8 mouse cellular contexts compared by ENCODE assay signal in the genomic region with DNA sequence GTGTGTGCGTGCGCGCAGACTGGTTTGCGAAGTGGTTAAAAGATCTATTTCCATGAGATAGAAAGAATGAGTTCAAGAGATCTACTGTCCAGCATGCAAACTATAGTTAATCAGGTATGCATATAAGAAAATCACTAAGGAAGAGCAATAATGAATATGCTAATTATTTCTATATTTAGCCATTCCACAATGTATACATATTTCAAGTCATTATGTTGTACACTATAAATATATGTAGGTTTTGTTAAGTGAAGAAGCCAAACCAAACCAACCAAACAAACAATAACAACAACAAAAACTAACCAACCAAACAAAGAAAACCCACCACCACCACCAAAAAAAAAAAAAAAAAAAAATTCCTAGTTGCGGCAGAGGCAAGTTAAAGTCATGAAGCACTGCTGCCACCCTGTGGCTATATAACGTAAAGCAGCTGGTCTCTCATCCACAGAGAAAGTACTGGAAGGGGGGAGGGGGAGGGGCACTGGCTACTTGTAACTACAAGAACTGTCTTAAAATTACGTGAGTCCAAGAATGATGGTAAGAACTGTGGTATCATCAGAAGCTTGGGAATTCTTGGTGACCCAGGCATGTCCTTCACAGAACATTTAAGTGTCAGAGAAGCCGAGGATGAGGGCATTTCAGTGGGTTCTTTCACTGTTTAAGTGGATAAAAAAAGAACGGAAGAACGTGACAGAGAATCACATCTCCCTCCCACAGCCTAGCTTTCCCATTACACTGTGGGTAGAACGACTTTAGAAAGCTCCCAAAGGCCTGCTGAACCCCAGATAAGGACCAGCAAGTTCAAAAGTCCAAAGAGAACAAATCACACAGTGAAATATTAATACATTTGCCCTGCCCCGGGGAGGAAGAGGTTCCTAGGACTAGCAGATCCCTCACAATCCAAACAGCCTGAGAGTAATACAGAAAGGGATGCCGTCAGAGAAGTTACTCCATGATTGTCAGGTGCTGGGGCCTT. TPM values are rescaled to one million over a fixed set of nuclear protein-coding genes. Genes with fewer than 3 reads are reported as not detected.
DNase-seq lines count a peak whose midpoint lies in the region; ATAC-seq lines count a peak whose summit lies in the region.
"Had no signal": no experiment of that assay in that cellular context is flagged by ENCODE, and none has a peak within 500 bp of the region (broad histone marks: within the 10 kb centered on the region; RNA-seq: fewer than 3 reads in every experiment).

No protein-coding gene starts in this region.

- DNase-seq in WW6 (ENCODE audit: low read depth, low spot score), result peak; percentile 55
- peak; percentile 51 for DNase-seq in cerebellum, adult 8-10 months
- DNase-seq in frontal cortex, postnatal 10 days (ENCODE audit: low spot score in 2 of 2), result peak; percentile 65 to 83
- DNase-seq in left cerebral cortex, adult 18-20 months (ENCODE audit: low spot score in 2 of 2), result peak; percentile 79 to 80
- DNase-seq in mesoderm, embryonic 11.5 days (ENCODE audit: low read depth, low spot score), result peak; percentile 91
- peak; percentile 62 for DNase-seq in right cerebral cortex, postnatal 25 days

- no peak overlapping the region for H3K27ac ChIP-seq in hindbrain, embryonic 15.5 days (replicated peaks)

- no peaks in the 10 kb centered on the region for H3K36me3 ChIP-seq in hindbrain, embryonic 15.5 days

- H3K9me3 ChIP-seq in hindbrain, embryonic 15.5 days, result no peaks in the 10 kb centered on the region

- WGBS in hindbrain, embryonic 15.5 days, result 56% methylated on average over 13 of the region's 13 CpGs

- H3K4me1 ChIP-seq in hindbrain, embryonic 15.5 days (replicated peaks), result no peaks in the 10 kb centered on the region

- no peaks in the 10 kb centered on the region for H3K27me3 ChIP-seq in hindbrain, embryonic 15.5 days

- H3K9ac ChIP-seq in hindbrain, embryonic 15.5 days, result no peak overlapping the region

- 0 out of 2 replicates have a peak, but pooled peaks have one; percentile 27 for ATAC-seq in hindbrain, embryonic 15.5 days (ENCODE audit: low FRiP score, low read depth)

- no peak overlapping the region for H3K4me2 ChIP-seq in hindbrain, embryonic 15.5 days

- H3K4me3 ChIP-seq in hindbrain, embryonic 15.5 days, result no peak overlapping the region

RNA-seq across cellular contexts. Expression of gene Fam213a, which starts 19.8 kb away (rescaled TPM):
- 92.1 and 107 TPM in 2 replicates for polyA plus RNA-seq in hindbrain, embryonic 15.5 days (2015; fragmentation: Nextera tagmentation; extraction: Ambion mirVana)
- 100 to 1,000 TPM; 128 to 132 TPM for total RNA-seq in left cerebral cortex, adult 18-20 months (2021)

RNA-seq across cellular contexts. Expression of gene Dydc2, which starts 35.6 kb away (rescaled TPM):
- polyA plus RNA-seq in hindbrain, embryonic 15.5 days (2015; fragmentation: Nextera tagmentation; extraction: Ambion mirVana), result 1.0 and 1.5 TPM in 2 replicates
- total RNA-seq in left cerebral cortex, adult 18-20 months (2021), result 1 to 10 TPM in 1 of 2 experiments, under 1 TPM in 1; 0.73 to 1.4 TPM
- polyA plus RNA-seq: stomach, embryonic 14.5 days had no signal

RNA-seq across cellular contexts. Expression of gene Dydc1, which starts 39.3 kb away (rescaled TPM):
- polyA plus RNA-seq in hindbrain, embryonic 15.5 days (2015; fragmentation: Nextera tagmentation; extraction: Ambion mirVana), result not detected in 2 replicates
- not detected for total RNA-seq in left cerebral cortex, adult 18-20 months (2021)
- polyA plus RNA-seq: stomach, embryonic 14.5 days had no signal
